Mouse (Mus musculus) heart, adult 2 months (tissue): ENCODE data around the gene Pram1. TPM values are rescaled to one million over a fixed set of nuclear protein-coding genes. Genes with fewer than 3 reads are reported as not detected.
A peak's percentile ranks its signal among the peaks of the same experiment; 100 is the strongest.

Source experiments
- DNase-seq, 2 experiments: peaks; one replicate each; pipeline ENCODE4 v3.0.0; 2021
- H3K27ac ChIP-seq: fragments of 200-600 bp; 2 replicates; pipeline ENCODE4 v1.8.1; 2022
- H3K27me3 ChIP-seq: fragments of 200-500 bp; 2 replicates; pipeline ENCODE4 v1.6.1; 2012; ENCODE audit warnings: mild to moderate bottlenecking, low read length, inconsistent platforms, mixed read lengths; ENCODE audit not compliant: control insufficient read depth, insufficient read depth
- H3K36me3 ChIP-seq: fragments of 200-500 bp; 2 replicates; pipeline ENCODE4 v1.6.1; 2012; ENCODE audit warnings: low read length, inconsistent platforms; ENCODE audit not compliant: control insufficient read depth, insufficient read depth
- H3K4me1 ChIP-seq: fragments of 200-500 bp; 2 replicates; pipeline ENCODE4 v1.6.1; 2011; ENCODE audit warnings: low read length; ENCODE audit not compliant: control insufficient read depth, insufficient read depth
- H3K4me3 ChIP-seq: fragments of 200-600 bp; 2 replicates; pipeline ENCODE4 v1.8.1; 2022
- H3K79me2 ChIP-seq: fragments of 200-500 bp; replicated peaks from 2 replicates; pipeline ENCODE4 v1.6.1; 2012; ENCODE audit warnings: mild to moderate bottlenecking, inconsistent platforms, low read length, moderate library complexity, mixed read lengths; ENCODE audit not compliant: control insufficient read depth, insufficient read depth
- H3K9ac ChIP-seq: fragments of 200-500 bp; 2 replicates; pipeline ENCODE4 v1.6.1; 2012; ENCODE audit warnings: low read depth, mild to moderate bottlenecking, control low read depth, inconsistent platforms, low read length, mixed read lengths
- CTCF ChIP-seq: fragments of 200-600 bp; IDR thresholded peaks from 2 replicates; pipeline ENCODE4 v1.8.1; 2022; ENCODE audit warnings: antibody characterized with exemption, mild to moderate bottlenecking, moderate library complexity
- EP300 ChIP-seq: fragments of 200-500 bp; IDR thresholded peaks from 2 replicates; pipeline ENCODE4 v1.6.1; 2011; ENCODE audit warnings: low read depth, low read length, control low read depth; ENCODE audit not compliant: insufficient read depth
- POLR2A ChIP-seq: fragments of 200-500 bp; IDR thresholded peaks from 2 replicates; pipeline ENCODE4 v1.6.1; 2011; ENCODE audit warnings: mild to moderate bottlenecking, low read depth, low read length, control low read depth; ENCODE audit not compliant: insufficient read depth
- WGBS: fragments of 180-500 bp; shearing (Covaris S2); methylation state at CpG from one replicate; pipeline ENCODE4 v1.1.7; 2018; 5-methylcytosine and 5-hydroxymethylcytosine counted together
- intact Hi-C: fragments of 180-260 bp; cut with DNase I; formaldehyde crosslinking; loops from one replicate; pipeline ENCODE4 v1.15.1; 2025
- polyA plus RNA-seq: library from polyadenylated mRNA; depleted of rRNA; stranded (reverse); fragments of >200 nt; gene quantifications from 2 replicates; pipeline ENCODE4 v1.2.3, GENCODE M21; 2012
- total RNA-seq, 2 experiments: library from RNA; stranded (reverse); gene quantifications; 2 replicates each; pipeline ENCODE4 v1.2.3; 2021

Pram1 gene
- total and polyA plus RNA-seq, 3 experiments = 0.32 to 0.61 TPM; not detected in 1

GRCm38 (mm10) chr17:33630171-33630895 lies 7.5 kb upstream of the Pram1 start:
- no peak for TF ChIP-seq POLR2A
- TF ChIP-seq EP300 = no peak
- TF ChIP-seq CTCF = no peak
- H3K27ac ChIP-seq = no peak overlapping the region
- no peaks in the 10 kb centered on the region for H3K27me3 ChIP-seq
- no peak overlapping the region for H3K9ac ChIP-seq
- DNase-seq = peak in 1 of 2 experiments; percentile 14
- 77% methylated on average over 13 of the region's 13 CpGs for WGBS
- H3K4me1 ChIP-seq = peaks cover 4% of the 10 kb centered on the region
- no peaks in the 10 kb centered on the region for H3K36me3 ChIP-seq
- no peak overlapping the region for H3K4me3 ChIP-seq
- intact Hi-C loops = no loop called here
- no peaks in the 10 kb centered on the region for H3K79me2 ChIP-seq

DNA sequence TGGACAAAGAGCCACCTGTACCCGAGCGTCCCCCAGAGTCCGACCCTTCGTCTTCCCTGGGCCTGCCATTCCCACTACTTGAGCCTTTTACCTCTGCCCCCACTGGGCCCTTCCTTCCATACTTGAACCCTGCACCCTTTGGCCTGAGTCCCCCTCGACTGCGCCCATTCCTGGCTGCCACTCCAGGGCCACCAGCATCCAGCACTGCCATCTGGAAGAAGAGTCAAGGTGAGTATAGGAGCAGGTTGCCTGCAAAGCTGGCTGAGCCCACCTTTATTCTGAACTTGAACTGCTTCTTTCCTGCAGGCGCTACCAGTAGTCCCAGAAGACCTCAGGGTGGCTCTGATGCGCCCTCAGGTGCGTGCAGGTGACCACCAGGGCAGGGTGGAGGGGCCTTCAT lies 6.6 kb upstream of the Pram1 start:
- H3K9ac ChIP-seq = no peak overlapping the region

DNA sequence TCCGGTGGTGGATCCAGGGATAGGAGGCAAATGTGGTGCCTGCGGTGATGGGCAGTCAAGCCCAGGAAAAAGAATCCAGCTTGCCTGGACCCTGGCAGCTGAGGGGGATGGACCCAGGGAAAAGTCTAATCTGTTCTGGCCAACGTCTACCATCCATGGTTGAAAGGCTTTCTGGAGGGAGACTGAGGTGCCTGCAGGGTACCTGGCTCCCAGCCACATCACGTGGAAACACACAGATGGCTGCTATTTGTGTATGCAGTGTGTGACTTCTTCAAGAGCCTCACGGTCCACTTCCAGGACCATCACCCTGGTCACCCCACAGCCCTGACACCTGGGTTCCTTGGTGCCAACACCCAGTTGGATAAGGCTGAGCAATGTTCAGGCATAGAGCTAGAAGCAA lies 6.1 kb upstream of the Pram1 start:
- Histone ChIP-seq H3K27me3 (no peaks in the 10 kb centered on the region), H3K4me1 (peaks cover 4% of the 10 kb centered on the region), H3K9ac (no peak overlapping the region), H3K4me3 (no peak overlapping the region), H3K27ac (no peak overlapping the region), H3K36me3 (no peaks in the 10 kb centered on the region), H3K79me2 (no peaks in the 10 kb centered on the region)
- intact Hi-C loops = no loop called here
- DNase-seq = peak in 1 of 2 experiments; percentile 10
- WGBS = 67% methylated on average over 5 of the region's 5 CpGs
- no peak for TF ChIP-seq EP300
- TF ChIP-seq CTCF = no peak
- no peak for TF ChIP-seq POLR2A

More for the DNA sequence above, 6.6 kb upstream of the Pram1 start:
- TF ChIP-seq EP300 (no peak), POLR2A (no peak), CTCF (no peak)
- H3K4me1 ChIP-seq = peaks cover 4% of the 10 kb centered on the region
- no peaks in the 10 kb centered on the region for H3K36me3 ChIP-seq
- intact Hi-C loops = no loop called here
- 93% methylated on average over 9 of the region's 9 CpGs for WGBS
- no peaks in the 10 kb centered on the region for H3K27me3 ChIP-seq
- no peaks in the 10 kb centered on the region for H3K79me2 ChIP-seq
- DNase-seq = peak; percentile 3 to 16
- H3K27ac ChIP-seq = no peak overlapping the region
- no peak overlapping the region for H3K4me3 ChIP-seq

DNA sequence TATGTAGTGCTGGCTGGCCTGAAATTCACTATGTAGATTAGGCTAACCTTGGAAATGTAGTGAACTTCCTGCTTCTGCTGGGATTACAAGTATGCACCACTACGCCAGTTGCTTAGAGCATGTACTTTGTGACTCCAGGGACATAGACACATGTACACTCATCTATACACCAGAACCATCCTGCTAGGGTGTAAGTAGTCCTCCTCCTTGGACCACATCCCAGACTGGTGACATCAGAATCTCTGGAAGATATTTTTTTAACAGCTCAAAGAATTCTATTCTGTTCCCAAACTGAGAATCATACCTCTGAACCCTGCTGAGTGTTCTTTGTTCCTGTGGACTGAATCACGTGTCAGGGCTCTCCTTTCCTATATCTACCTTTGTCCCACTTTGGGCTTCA lies 818 bp upstream of the Pram1 start:
- WGBS = 49% methylated on average over 2 of the region's 2 CpGs
- Histone ChIP-seq H3K36me3 (no peaks in the 10 kb centered on the region), H3K4me3 (no peak overlapping the region), H3K27me3 (no peaks in the 10 kb centered on the region), H3K4me1 (no peaks in the 10 kb centered on the region; the same call in 1 of the 2 replicates), H3K9ac (no peak overlapping the region), H3K27ac (no peak overlapping the region), H3K79me2 (no peaks in the 10 kb centered on the region)
- TF ChIP-seq POLR2A = no peak
- no peak for TF ChIP-seq EP300
- no peak for TF ChIP-seq CTCF
- DNase-seq = peak in 1 of 2 experiments; percentile 5
- intact Hi-C loops = no loop called here

- no peak overlapping the region for H3K27ac ChIP-seq
- H3K27me3 ChIP-seq = no peaks in the 10 kb centered on the region
- no peaks in the 10 kb centered on the region; the same call in 1 of the 2 replicates for H3K4me1 ChIP-seq
- no peaks in the 10 kb centered on the region for H3K79me2 ChIP-seq
- WGBS = 37% methylated on average over 6 of the region's 6 CpGs
- no peaks in the 10 kb centered on the region for H3K36me3 ChIP-seq
- H3K9ac ChIP-seq = no peak overlapping the region
- no peak for DNase-seq
- H3K4me3 ChIP-seq = no peak overlapping the region
- TF ChIP-seq POLR2A (no peak), EP300 (no peak), CTCF (no peak)
- intact Hi-C loops = no loop called here
Observed at GRCm38 (mm10) chr17:33639743-33640142, 1.9 kb downstream of the Pram1 start.

- intact Hi-C loops = no loop called here
- whole genome bisulfite sequencing = 93% methylated on average over 4 of the region's 4 CpGs
Observed at GRCm38 (mm10) chr17:33644068-33644467, 6.2 kb downstream of the Pram1 start.

More at GRCm38 (mm10) chr17:33644068-33644467, 6.2 kb downstream of the Pram1 start:
- Histone ChIP-seq H3K79me2 (no peaks in the 10 kb centered on the region), H3K9ac (no peak overlapping the region), H3K4me3 (no peak overlapping the region), H3K27me3 (no peaks in the 10 kb centered on the region), H3K36me3 (no peaks in the 10 kb centered on the region), H3K27ac (no peak overlapping the region), H3K4me1 (no peaks in the 10 kb centered on the region)
- DNase-seq = no peak
- TF ChIP-seq EP300 = no peak
- no peak for TF ChIP-seq CTCF
- TF ChIP-seq POLR2A = no peak
